ENCODE assay signal across 7 mouse cellular contexts in genomic region chr4:128839811-128840738, GRCm38 (mm10). TPM values are rescaled to one million over a fixed set of nuclear protein-coding genes. Genes with fewer than 3 reads are reported as not detected.
DNase-seq lines count a peak whose midpoint lies in the region; ATAC-seq and TF ChIP-seq lines count a peak whose summit lies in the region.

No protein-coding gene starts in this region.

- no peaks in the 10 kb centered on the region for H3K27me3 ChIP-seq in heart, adult 2 months (ENCODE audit: control insufficient read depth, insufficient read depth, low read length)
- no peaks in the 10 kb centered on the region for H3K27me3 ChIP-seq in lung, embryonic 14.5 days (ENCODE audit: insufficient read depth, low read length)

- WGBS in heart, adult 2 months: 27% methylated on average over 16 of the region's 16 CpGs
- WGBS in lung, embryonic 14.5 days: 9% methylated on average over 16 of the region's 16 CpGs

- peak; percentile 37 for DNase-seq in adipocyte (ENCODE audit: low spot score)
- DNase-seq in heart, adult 2 months: peak; percentile 54 to 55
- peak; percentile 56 for DNase-seq in kidney, adult 11 months
- peak; percentile 97 for DNase-seq in lung, embryonic 14.5 days
- DNase-seq in ovary, postnatal 10 days (ENCODE audit: low spot score): peak; percentile 21

- intact Hi-C loops in heart, adult 2 months (cut with DNase I): no loop called here

- H3K4me2 ChIP-seq in lung, embryonic 14.5 days: peak overlapping the region; percentile 21

- no peak for TF ChIP-seq POLR2A in heart, adult 2 months (IDR thresholded peaks at IDR 0.05; ENCODE audit: insufficient read depth, low read depth, low read length)

- no peak overlapping the region for H3K4me3 ChIP-seq in heart, adult 2 months
- H3K4me3 ChIP-seq in lung, embryonic 14.5 days (ENCODE audit: low read depth, low read length): no peak overlapping the region

- TF ChIP-seq EP300 in heart, adult 2 months (IDR thresholded peaks at IDR 0.05; ENCODE audit: insufficient read depth, low read depth, low read length): no peak

- no peak overlapping the region; the same call in 1 of the 2 replicates for H3K27ac ChIP-seq in heart, adult 2 months
- H3K27ac ChIP-seq in lung, embryonic 14.5 days (ENCODE audit: low read depth): peak overlapping the region; percentile 97

- no peaks in the 10 kb centered on the region for H3K36me3 ChIP-seq in heart, adult 2 months (ENCODE audit: control insufficient read depth, insufficient read depth, low read length)
- no peaks in the 10 kb centered on the region for H3K36me3 ChIP-seq in lung, embryonic 14.5 days (ENCODE audit: insufficient read depth)

- H3K9ac ChIP-seq in heart, adult 2 months (ENCODE audit: low read depth, low read length): no peak overlapping the region
- H3K9ac ChIP-seq in lung, embryonic 14.5 days: peak overlapping the region; percentile 10; the same call in 1 of the 2 replicates

- H3K9me3 ChIP-seq in lung, embryonic 14.5 days (ENCODE audit: low read depth, low read length): no peaks in the 10 kb centered on the region

- ATAC-seq in common myeloid progenitor, adult 5-6 weeks (replicated peaks; ENCODE audit: low read depth, poor library complexity, severe bottlenecking): peak; percentile 40
- ATAC-seq in lung, embryonic 14.5 days (ENCODE audit: insufficient read depth): peak; percentile 93
- ATAC-seq in inflammation-experienced regulatory T-cells, adult 6 months: no peak

- no peak for TF ChIP-seq CTCF in heart, adult 2 months (IDR thresholded peaks at IDR 0.05)
- TF ChIP-seq CTCF in lung, embryonic 14.5 days (IDR thresholded peaks at IDR 0.05; ENCODE audit: low read depth): 0 out of 2 replicates have a peak, but pooled peaks have one; percentile 15

- peaks cover 8% of the 10 kb centered on the region for H3K4me1 ChIP-seq in heart, adult 2 months (ENCODE audit: control insufficient read depth, insufficient read depth, low read length)
- H3K4me1 ChIP-seq in lung, embryonic 14.5 days (ENCODE audit: insufficient read depth): peaks cover 30% of the 10 kb centered on the region

- H3K79me2 ChIP-seq in heart, adult 2 months (replicated peaks; ENCODE audit: control insufficient read depth, insufficient read depth, low read length): no peaks in the 10 kb centered on the region

RNA-seq across cellular contexts. Expression of gene Zfp362, which starts 34.2 kb away (rescaled TPM):
- 8.1 and 14.6 TPM in 2 replicates for total RNA-seq in common myeloid progenitor, adult 5-6 weeks (2017)
- total RNA-seq in heart, adult 2 months (2021): 10 to 100 TPM; 11.9 to 12.8 TPM
- polyA plus RNA-seq in heart, adult 2 months (2012; rRNA removed): 13.2 and 18.8 TPM in 2 replicates
- polyA plus RNA-seq in lung, embryonic 14.5 days (2014; fragmentation: Nextera tagmentation; extraction: Ambion mirVana): 41.9 and 48.0 TPM in 2 replicates
- 10 to 100 TPM in 1 of 3 experiments, 1 to 10 TPM in 2; 6.0 to 10.3 (median 8.4) TPM for polyA plus RNA-seq in inflammation-experienced regulatory T-cells, adult 6 months (2017; shearing (Covaris generic))

RNA-seq across cellular contexts. Expression of gene Trim62, which starts 43.3 kb away (rescaled TPM):
- total RNA-seq in common myeloid progenitor, adult 5-6 weeks (2017): 0.37 and 0.39 TPM in 2 replicates
- total RNA-seq in heart, adult 2 months (2021): 1 to 10 TPM; 1.2 to 1.5 TPM
- polyA plus RNA-seq in heart, adult 2 months (2012; rRNA removed): 1.2 and 1.3 TPM in 2 replicates
- polyA plus RNA-seq in lung, embryonic 14.5 days (2014; fragmentation: Nextera tagmentation; extraction: Ambion mirVana): 8.4 and 8.5 TPM in 2 replicates
- polyA plus RNA-seq in inflammation-experienced regulatory T-cells, adult 6 months (2017; shearing (Covaris generic)): 1 to 10 TPM in 2 of 3 experiments, under 1 TPM in 1; 0.98 to 1.8 (median 1.5) TPM

Comparison
In these comparisons a context has a peak if more than half of its experiments do, and no peak if none do; other contexts are left out.
1. DNase-seq: peak in every context shown above with its lines; median percentile 97 in lung, embryonic 14.5 days; 56 in kidney, adult 11 months; 54 in heart, adult 2 months; 37 in adipocyte; 21 in ovary, postnatal 10 days.